Mouse (Mus musculus): ENCODE data around the gene Zfp110.

Zfp110 gene

DNA sequence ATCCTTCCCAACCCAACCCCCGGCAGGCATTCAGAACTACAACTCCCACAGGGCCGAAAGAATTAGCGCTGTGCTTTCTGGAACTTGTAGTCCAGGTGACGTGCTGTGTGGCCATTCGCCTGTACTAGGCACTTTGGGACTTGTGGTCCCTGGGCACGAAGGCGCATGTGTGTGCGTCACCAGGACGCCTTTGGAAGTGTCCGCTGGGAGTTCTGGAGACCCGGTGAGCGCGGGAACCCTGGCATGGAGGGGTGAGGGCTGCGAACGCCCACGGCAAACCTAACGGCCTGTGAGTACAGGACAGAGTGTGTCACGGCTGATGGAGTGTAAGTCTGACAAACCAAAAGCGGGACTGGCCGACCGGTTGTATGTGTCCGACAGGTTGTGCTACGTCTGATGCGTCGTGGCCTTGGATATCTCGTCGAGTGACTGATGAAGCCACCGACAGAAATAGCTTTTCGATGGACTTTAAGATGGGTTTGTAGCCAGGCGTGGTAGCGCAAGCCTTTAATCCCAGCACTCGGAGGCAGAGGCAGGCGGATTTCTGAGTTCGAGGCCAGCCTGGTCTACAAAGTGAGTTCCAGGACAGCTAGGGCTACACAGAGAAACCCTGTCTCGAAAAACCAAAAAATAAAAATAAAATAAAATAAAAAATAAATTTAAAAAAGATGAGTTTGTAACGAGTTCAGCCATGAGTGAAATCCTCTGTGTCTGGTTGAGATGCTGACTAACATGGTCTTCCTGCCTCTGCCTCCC, 63.3 kb downstream of the Zfp110 start, which contains the start of gene Zscan22:
Gene Zscan22 (plus strand): TSS at position 161 of the 756 bp plus-strand sequence.
- peak; percentile 83 for DNase-seq (ENCODE audit: low spot score)
